Mouse (Mus musculus): Measurements from ENCODE around the gene Pitx3.
"Not testable (repeated sequence)": the region's sequence is repeated elsewhere in the genome, so short reads cannot be mapped to it uniquely, and the experiment has no call there.

Pitx3 gene

GRCm38 (mm10) chr19:46131694-46132525 is 16.2 kb downstream of the Pitx3 start, which contains the start of gene Elovl3:
TSS of gene Elovl3 (plus strand) at chr19:46131897.
- DNase-seq: peak; percentile 13

- DNase-seq: no peak
These were observed 16.8 kb downstream of the Pitx3 start for GRCm38 (mm10) chr19:46131283-46131682.

DNA sequence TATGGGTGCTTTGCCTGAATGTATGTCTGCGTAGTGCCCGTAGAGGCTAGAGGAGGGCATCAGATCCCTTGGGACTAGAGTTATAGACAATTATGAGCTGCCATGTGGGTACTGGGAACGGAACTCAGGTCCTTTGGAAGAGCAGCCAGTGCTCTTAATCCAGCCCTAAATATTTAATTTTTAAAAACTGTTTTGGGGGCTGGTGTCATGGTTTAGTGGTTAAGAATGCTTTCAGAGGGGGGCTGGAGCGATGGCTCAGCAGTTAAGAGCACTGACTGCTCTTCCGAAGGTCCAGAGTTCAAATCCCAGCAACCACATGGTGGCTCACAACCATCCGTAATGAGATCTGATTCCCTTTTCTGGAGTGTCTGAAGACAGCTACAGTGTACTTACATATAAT is 18.4 kb downstream of the Pitx3 start:
- not testable (repeated sequence) for DNase-seq

GRCm38 (mm10) chr19:46126301-46126700 is 21.8 kb downstream of the Pitx3 start:
- DNase-seq: no peak

DNA sequence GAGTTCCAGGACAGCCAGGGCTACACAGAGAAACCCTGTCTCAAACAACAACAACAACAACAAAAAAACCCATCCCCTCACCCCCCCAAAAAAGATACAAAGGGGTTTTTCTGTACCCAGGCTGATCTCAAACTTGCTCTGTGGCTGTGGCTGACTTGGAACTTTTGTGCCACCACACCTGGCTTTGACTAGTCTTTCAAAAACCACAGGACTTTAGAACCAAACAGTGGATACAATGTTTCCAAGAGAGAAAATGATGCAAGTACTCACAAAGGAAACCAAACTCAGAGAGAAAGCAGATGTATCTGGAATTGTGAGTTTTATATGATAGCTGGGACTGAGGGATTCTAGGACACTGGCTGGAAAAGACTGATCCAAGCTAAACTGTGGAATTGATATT is 23.5 kb downstream of the Pitx3 start:
- no peak for DNase-seq

DNA sequence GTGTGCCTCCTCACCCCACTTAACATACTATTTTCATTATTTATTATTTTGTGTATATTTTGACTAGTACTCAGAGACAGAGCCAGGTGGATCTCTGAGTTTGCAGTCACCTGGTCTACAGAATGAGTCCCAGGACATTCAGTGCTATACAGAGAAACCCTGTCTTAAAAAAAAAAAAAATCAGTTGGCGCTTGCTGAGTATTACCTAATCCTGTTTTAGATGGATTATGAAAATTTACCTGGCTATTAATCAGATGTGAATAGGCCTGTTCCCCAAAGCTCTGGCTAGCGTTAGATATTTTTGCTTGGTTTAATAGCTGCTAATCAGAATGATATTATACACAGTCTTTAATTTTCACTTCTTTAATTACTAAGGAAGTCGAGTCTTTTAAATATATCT is 24.2 kb downstream of the Pitx3 start:
- no peak for DNase-seq

DNA sequence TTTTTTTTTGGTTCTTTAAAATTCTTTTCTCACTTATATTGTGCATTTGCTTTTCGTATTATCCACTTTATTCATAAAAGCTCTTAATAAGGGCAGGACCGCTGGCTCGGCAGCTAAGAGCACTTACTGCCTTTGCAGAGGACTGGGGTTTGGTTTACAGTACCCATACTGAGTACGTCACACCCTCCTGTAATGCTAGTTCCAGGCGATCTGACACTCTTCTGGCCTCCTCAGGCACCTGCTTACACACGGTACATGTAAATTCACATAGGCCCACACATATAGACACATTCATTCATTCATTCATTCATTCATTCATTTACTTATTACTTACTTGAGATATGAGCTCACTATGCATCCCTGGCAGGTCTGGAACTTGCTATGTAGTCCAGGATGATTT is 27.3 kb downstream of the Pitx3 start:
- no peak for DNase-seq

- no peak for DNase-seq
These were observed 28.7 kb downstream of the Pitx3 start for GRCm38 (mm10) chr19:46119458-46119857.

- DNase-seq: no peak
These were observed 33.5 kb downstream of the Pitx3 start for GRCm38 (mm10) chr19:46114617-46115016.

DNA sequence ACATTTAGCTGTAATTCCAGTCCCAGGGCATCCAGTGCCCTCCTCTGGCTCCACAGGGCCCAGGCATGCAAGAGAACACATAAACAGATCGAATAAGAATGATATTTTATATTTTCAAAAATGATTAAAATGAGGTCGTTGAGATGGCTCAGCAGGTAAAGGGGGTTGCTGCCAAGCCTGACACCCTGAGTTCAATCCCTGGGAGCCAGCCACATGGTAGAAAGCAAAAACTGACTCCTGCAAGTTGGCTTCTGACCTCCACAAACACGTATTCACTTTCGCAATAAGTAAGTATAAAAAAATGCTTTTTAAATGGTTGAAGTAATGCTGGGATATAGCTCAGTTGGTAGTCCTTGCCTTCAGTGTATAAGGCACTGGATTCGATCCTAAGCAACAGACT is 37.3 kb downstream of the Pitx3 start:
- DNase-seq: no peak

GRCm38 (mm10) chr19:46110214-46110613 is 37.9 kb downstream of the Pitx3 start:
- no peak for DNase-seq

- DNase-seq: no peak
These were observed 44.0 kb downstream of the Pitx3 start for GRCm38 (mm10) chr19:46104187-46104557.

GRCm38 (mm10) chr19:46103437-46104186 is 44.5 kb downstream of the Pitx3 start:
- no peak for DNase-seq

GRCm38 (mm10) chr19:46099561-46099960 is 48.6 kb downstream of the Pitx3 start:
- DNase-seq: no peak

DNA sequence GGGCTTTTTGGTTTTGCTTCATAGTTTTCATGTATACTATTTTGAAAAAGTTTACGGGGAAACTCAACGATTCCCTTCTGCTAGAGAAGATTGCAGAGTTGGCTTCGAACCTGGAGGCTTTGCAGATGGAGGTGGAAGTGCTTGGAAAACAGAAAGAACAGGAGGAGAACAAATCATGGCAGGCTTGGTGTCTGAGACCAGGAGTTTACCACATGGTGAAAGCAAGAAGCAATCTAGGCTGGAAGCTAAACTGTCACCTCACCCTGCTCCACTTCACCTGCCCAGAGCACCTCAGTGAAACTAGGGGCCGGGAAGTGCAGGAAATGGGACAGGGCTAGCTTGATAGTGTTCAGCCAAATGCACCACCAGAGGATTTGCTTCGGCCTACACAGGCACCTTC is 51.7 kb downstream of the Pitx3 start:
- no peak for DNase-seq

GRCm38 (mm10) chr19:46095291-46095690 is 52.8 kb downstream of the Pitx3 start:
- DNase-seq: no peak

DNA sequence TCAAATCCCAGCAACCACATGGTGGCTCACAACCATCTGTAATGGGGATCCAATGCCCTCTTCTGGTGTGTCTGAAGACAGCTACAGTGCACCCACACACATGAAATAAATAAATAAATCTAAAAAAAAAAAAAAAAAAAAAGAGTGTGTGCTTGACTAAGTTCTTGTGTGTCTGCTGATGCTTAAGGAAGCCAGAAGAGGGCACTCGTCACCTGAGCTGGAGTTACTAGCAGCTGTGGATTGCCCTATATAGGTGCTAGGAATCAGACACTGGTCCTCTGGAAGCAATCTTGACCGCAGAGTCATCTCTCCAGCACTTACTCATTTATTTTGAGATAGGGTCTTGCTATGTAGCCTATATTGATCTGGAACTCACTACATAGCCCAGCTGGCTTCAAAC is 54.0 kb downstream of the Pitx3 start:
- no peak for DNase-seq

GRCm38 (mm10) chr19:46091641-46092040 is 56.5 kb downstream of the Pitx3 start:
- no peak for DNase-seq

GRCm38 (mm10) chr19:46087871-46088270 is 60.3 kb downstream of the Pitx3 start:
- no peak for DNase-seq

DNA sequence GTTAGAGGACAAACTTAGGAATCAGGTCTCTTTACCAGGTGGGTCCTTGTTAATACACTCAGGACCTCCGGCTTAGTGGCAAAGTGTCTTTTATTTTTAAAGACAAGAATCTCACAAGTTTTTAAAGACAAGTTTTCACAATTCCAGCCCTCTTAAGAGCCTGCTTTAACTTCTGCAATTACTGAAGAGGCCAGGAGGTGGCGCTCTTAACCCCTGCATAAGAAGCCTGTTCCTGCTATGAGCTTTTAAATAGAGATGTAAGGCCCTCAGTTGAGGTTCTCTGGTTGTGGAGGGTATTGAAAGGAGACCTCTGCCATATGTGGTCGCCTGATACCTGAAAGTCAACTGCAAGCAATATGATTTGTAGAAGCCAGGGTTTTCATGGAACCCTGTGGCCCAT is 61.8 kb downstream of the Pitx3 start:
- no peak for DNase-seq

All from kidney, adult 11 months (tissue).